In the genomic region with DNA sequence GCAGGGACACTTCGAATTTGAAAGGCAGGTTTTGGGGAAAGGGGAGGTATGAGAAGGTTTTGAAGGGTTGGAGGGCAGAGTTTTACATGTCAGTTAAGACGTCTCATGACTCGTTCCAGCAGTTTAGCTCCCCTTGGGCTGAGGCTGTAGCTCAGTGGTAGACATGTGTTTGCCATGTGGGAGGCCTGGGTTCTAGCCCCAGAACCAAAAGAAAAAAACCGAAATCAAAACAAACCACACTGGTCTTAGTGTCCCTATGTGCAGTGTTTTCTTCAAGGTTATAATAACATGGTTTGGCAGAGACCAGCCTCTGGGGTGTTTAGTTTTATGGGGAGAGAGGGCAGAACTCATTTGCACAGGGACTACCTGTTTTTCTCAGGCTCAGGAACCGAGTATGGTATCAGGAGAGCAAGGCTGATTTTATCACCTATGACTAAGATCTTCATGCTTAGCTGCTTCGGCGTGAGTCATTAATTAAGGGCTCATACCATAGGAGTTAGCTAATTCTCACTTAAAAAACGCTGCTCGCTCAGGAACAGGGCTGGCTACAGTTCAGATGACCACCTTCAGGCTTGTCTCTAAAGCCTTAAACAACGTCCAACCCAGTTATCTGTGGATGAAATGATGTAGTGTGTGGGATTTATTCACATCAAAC, we compare ENCODE assay signal across 15 mouse cellular contexts. TPM values are rescaled to one million over a fixed set of nuclear protein-coding genes. Genes with fewer than 3 reads are reported as not detected.
DNase-seq lines count a peak whose midpoint lies in the region; ATAC-seq and TF ChIP-seq lines count a peak whose summit lies in the region.
"Had no signal": no experiment of that assay in that cellular context is flagged by ENCODE, and none has a peak within 500 bp of the region (broad histone marks: within the 10 kb centered on the region; RNA-seq: fewer than 3 reads in every experiment).

No protein-coding gene starts in this region.

- H3K4me3 ChIP-seq in lung, postnatal 0 days (ENCODE audit: low read depth, low read length), result no peak overlapping the region
- H3K4me3 ChIP-seq in lung, adult 2 months (replicated peaks; ENCODE audit: extremely low read depth, low read depth, low read length), result no peak overlapping the region
- H3K4me3 ChIP-seq in brown adipose tissue, adult 24 weeks (ENCODE audit: insufficient read depth, low read depth, low read length), result no peak overlapping the region
- H3K4me3 ChIP-seq in kidney, embryonic 14.5 days (ENCODE audit: low read length), result no peak overlapping the region
- no peak overlapping the region for H3K4me3 ChIP-seq in stomach, embryonic 15.5 days (replicated peaks)
- H3K4me3 ChIP-seq: heart, embryonic 10.5 days; hindbrain, embryonic 13.5 days; liver, embryonic 12.5 days had no signal

- no peaks in the 10 kb centered on the region for H3K36me3 ChIP-seq in lung, postnatal 0 days (ENCODE audit: insufficient read depth, low read length)
- no peaks in the 10 kb centered on the region for H3K36me3 ChIP-seq in kidney, embryonic 14.5 days (ENCODE audit: control insufficient read depth, insufficient read depth, low read length)
- no peaks in the 10 kb centered on the region for H3K36me3 ChIP-seq in stomach, embryonic 15.5 days
- H3K36me3 ChIP-seq: G1E; heart, embryonic 10.5 days; hindbrain, embryonic 13.5 days; liver, embryonic 12.5 days had no signal

- 0 out of 2 replicates have a peak overlapping the region, but pooled peaks have one; percentile 38 for H3K27ac ChIP-seq in lung, postnatal 0 days (ENCODE audit: low read length)
- peak overlapping the region; percentile 20 for H3K27ac ChIP-seq in brown adipose tissue, adult 24 weeks (replicated peaks; ENCODE audit: low read depth, low read length)
- no peak overlapping the region for H3K27ac ChIP-seq in kidney, embryonic 14.5 days (ENCODE audit: low read depth, low read length)
- peak overlapping the region; percentile 2; the same call in 1 of the 2 replicates for H3K27ac ChIP-seq in stomach, embryonic 15.5 days
- H3K27ac ChIP-seq: hindbrain, embryonic 13.5 days; liver, embryonic 12.5 days had no signal

- TF ChIP-seq EP300 in lung, postnatal 0 days (IDR thresholded peaks at IDR 0.05), result no peak

- 0 out of 2 replicates have a peak overlapping the region, but pooled peaks have one; percentile 27 for H3K4me2 ChIP-seq in lung, postnatal 0 days (replicated peaks; ENCODE audit: low read depth, low read length)
- no peak overlapping the region; the same call in 1 of the 2 replicates for H3K4me2 ChIP-seq in kidney, embryonic 14.5 days (replicated peaks; ENCODE audit: low read depth, low read length)
- H3K4me2 ChIP-seq in stomach, embryonic 15.5 days, result no peak overlapping the region
- H3K4me2 ChIP-seq: hindbrain, embryonic 13.5 days; liver, embryonic 12.5 days had no signal

- no peaks in the 10 kb centered on the region for H3K27me3 ChIP-seq in lung, postnatal 0 days (replicated peaks; ENCODE audit: insufficient read depth, low read length)
- no peaks in the 10 kb centered on the region for H3K27me3 ChIP-seq in kidney, embryonic 14.5 days (ENCODE audit: control insufficient read depth, insufficient read depth, low read length)
- no peaks in the 10 kb centered on the region for H3K27me3 ChIP-seq in stomach, embryonic 15.5 days (replicated peaks)
- H3K27me3 ChIP-seq: hindbrain, embryonic 13.5 days had no signal

- TF ChIP-seq CTCF in lung, postnatal 0 days (IDR thresholded peaks at IDR 0.05), result no peak
- TF ChIP-seq CTCF in lung, adult 2 months (IDR thresholded peaks at IDR 0.05; ENCODE audit: insufficient read depth, low read length), result no peak

- 40% methylated on average over 10 of the region's 10 CpGs for WGBS in lung, postnatal 0 days
- WGBS in lung, adult 2 months, result 45% methylated on average over 10 of the region's 10 CpGs
- WGBS in kidney, embryonic 14.5 days, result 15% methylated on average over 10 of the region's 10 CpGs
- WGBS in stomach, embryonic 15.5 days, result 52% methylated on average over 10 of the region's 10 CpGs

- no peak overlapping the region for H3K9ac ChIP-seq in lung, postnatal 0 days (replicated peaks; ENCODE audit: low read depth)
- H3K9ac ChIP-seq in kidney, embryonic 14.5 days (ENCODE audit: low read depth, low read length), result no peak overlapping the region
- no peak overlapping the region for H3K9ac ChIP-seq in stomach, embryonic 15.5 days
- H3K9ac ChIP-seq: hindbrain, embryonic 13.5 days; liver, embryonic 12.5 days had no signal

- H3K4me1 ChIP-seq in lung, postnatal 0 days (ENCODE audit: insufficient read depth, low read depth, low read length), result peaks cover 5% of the 10 kb centered on the region; the same call in 1 of the 2 replicates
- H3K4me1 ChIP-seq in lung, adult 2 months (ENCODE audit: control insufficient read depth, insufficient read depth, low read length), result peaks cover 11% of the 10 kb centered on the region
- H3K4me1 ChIP-seq in brown adipose tissue, adult 24 weeks (ENCODE audit: control insufficient read depth, insufficient read depth, insufficient read length, low read length), result peaks cover 22% of the 10 kb centered on the region
- peaks cover 30% of the 10 kb centered on the region for H3K4me1 ChIP-seq in kidney, embryonic 14.5 days (ENCODE audit: control insufficient read depth, insufficient read depth, low read length)
- H3K4me1 ChIP-seq in stomach, embryonic 15.5 days, result peaks cover 5% of the 10 kb centered on the region
- H3K4me1 ChIP-seq: liver, embryonic 12.5 days had no signal

- ATAC-seq in lung, postnatal 0 days, result peak; percentile 55
- peak; percentile 66 for ATAC-seq in kidney, embryonic 14.5 days (ENCODE audit: low FRiP score, low TSS enrichment)
- no peak for ATAC-seq in stomach, embryonic 15.5 days (ENCODE audit: insufficient read depth, low FRiP score, low read depth)
- ATAC-seq: liver, embryonic 12.5 days had no signal

- TF ChIP-seq POLR2A in lung, adult 2 months (IDR thresholded peaks at IDR 0.05; ENCODE audit: borderline replicate concordance, extremely low read depth, low read depth, low read length), result no peak

- H3K9me3 ChIP-seq in lung, postnatal 0 days (ENCODE audit: low read length), result no peaks in the 10 kb centered on the region
- H3K9me3 ChIP-seq in kidney, embryonic 14.5 days (ENCODE audit: control insufficient read depth, low read length), result no peaks in the 10 kb centered on the region
- H3K9me3 ChIP-seq in stomach, embryonic 15.5 days, result no peaks in the 10 kb centered on the region
- H3K9me3 ChIP-seq: G1E; heart, embryonic 10.5 days; hindbrain, embryonic 13.5 days; liver, embryonic 12.5 days had no signal

- intact Hi-C loops in left cerebral cortex, postnatal 25 days (cut with DNase I), result no loop called here

- DNase-seq in lung, postnatal 0 days (ENCODE audit: low spot score), result peak; percentile 44
- DNase-seq in lung, adult 2 months, result no peak
- DNase-seq in urinary bladder, adult 18-20 months (ENCODE audit: low spot score in 2 of 2), result no peak
- no peak for DNase-seq in left cerebral cortex, postnatal 25 days (ENCODE audit: low spot score in 2 of 2)
- no peak for DNase-seq in layer of hippocampus, adult 8-10 months (ENCODE audit: low spot score in 2 of 2)
- DNase-seq: cerebellum, adult 11-12 months; layer of hippocampus, adult 9-11 months; lung, postnatal 4 days had no signal

RNA-seq across cellular contexts. Expression of a gene that starts 8.9 kb away (rescaled TPM):
- 41.8 and 57.7 TPM in 2 replicates for polyA plus RNA-seq in lung, postnatal 0 days (2015; fragmentation: Nextera tagmentation; extraction: Ambion mirVana)
- 79.1 and 82.0 TPM in 2 replicates for polyA plus RNA-seq in lung, adult 2 months (2012; rRNA removed)
- 19.7 and 22.0 TPM in 2 replicates for polyA plus RNA-seq in brown adipose tissue, adult 24 weeks (2012; ENCODE audit: insufficient read depth, insufficient read length, missing spikeins)
- polyA plus RNA-seq in kidney, embryonic 14.5 days (2014; fragmentation: Nextera tagmentation; extraction: Ambion mirVana), result 39.3 and 69.0 TPM in 2 replicates
- polyA plus RNA-seq in stomach, embryonic 15.5 days (2015; fragmentation: Nextera tagmentation; extraction: Ambion mirVana), result 49.2 and 53.1 TPM in 2 replicates
- total RNA-seq in left cerebral cortex, postnatal 25 days (2021), result 10 to 100 TPM; 18.6 to 22.0 TPM
- 10 to 100 TPM; 23.3 to 28.4 (median 24.6) TPM for total RNA-seq in layer of hippocampus, adult 8-10 months (2022)
- polyA plus RNA-seq: G1E had no signal
